Mouse (Mus musculus): Measurements from ENCODE around the gene Gm45140. TPM values are rescaled to one million over a fixed set of nuclear protein-coding genes. Genes with fewer than 3 reads are reported as not detected.

Gene Gm45140
- polyA plus RNA-seq, 1 experiment from 2014 or later = 3.0 TPM

- Histone ChIP-seq H3K4me2 (ENCODE audit: low read depth, low read length) (no peak overlapping the region), H3K27me3 (ENCODE audit: control insufficient read depth, insufficient read depth, low read length) (no peaks in the 10 kb centered on the region), H3K4me3 (replicated peaks; ENCODE audit: low read length) (no peak overlapping the region), H3K9ac (ENCODE audit: low read length) (no peak overlapping the region), H3K27ac (ENCODE audit: low read length) (no peak overlapping the region), H3K9me3 (replicated peaks; ENCODE audit: control insufficient read depth, low read length) (no peaks in the 10 kb centered on the region), H3K4me1 (ENCODE audit: control insufficient read depth, insufficient read depth, low read length) (no peaks in the 10 kb centered on the region), H3K36me3 (ENCODE audit: control insufficient read depth, insufficient read depth, low read length) (no peaks in the 10 kb centered on the region)
- WGBS = 65% methylated on average over 4 of the region's 4 CpGs
- ATAC-seq (ENCODE audit: insufficient read depth, low FRiP score) = peak; percentile 50; the same call in 1 of the 2 replicates
Measured at GRCm38 (mm10) chr6:87763376-87764280, 72.0 kb downstream of the Gm45140 start.

- H3K27me3 ChIP-seq (ENCODE audit: control insufficient read depth, insufficient read depth, low read length) = no peaks in the 10 kb centered on the region
- H3K9me3 ChIP-seq (replicated peaks; ENCODE audit: control insufficient read depth, low read length) = no peaks in the 10 kb centered on the region
- no peak for ATAC-seq (ENCODE audit: insufficient read depth, low FRiP score)
- H3K9ac ChIP-seq (ENCODE audit: low read length) = no peak overlapping the region
- no peak overlapping the region for H3K4me3 ChIP-seq (replicated peaks; ENCODE audit: low read length)
- 83% methylated on average over 5 of the region's 5 CpGs for WGBS
- no peaks in the 10 kb centered on the region for H3K4me1 ChIP-seq (ENCODE audit: control insufficient read depth, insufficient read depth, low read length)
- H3K36me3 ChIP-seq (ENCODE audit: control insufficient read depth, insufficient read depth, low read length) = no peaks in the 10 kb centered on the region
- no peak overlapping the region for H3K4me2 ChIP-seq (ENCODE audit: low read depth, low read length)
- H3K27ac ChIP-seq (ENCODE audit: low read length) = no peak overlapping the region
Measured at GRCm38 (mm10) chr6:87762161-87762560, 73.4 kb downstream of the Gm45140 start.

- Histone ChIP-seq H3K9me3 (replicated peaks; ENCODE audit: control insufficient read depth, low read length) (no peaks in the 10 kb centered on the region), H3K4me3 (replicated peaks; ENCODE audit: low read length) (no peak overlapping the region), H3K36me3 (ENCODE audit: control insufficient read depth, insufficient read depth, low read length) (no peaks in the 10 kb centered on the region), H3K4me1 (ENCODE audit: control insufficient read depth, insufficient read depth, low read length) (no peaks in the 10 kb centered on the region), H3K27ac (ENCODE audit: low read length) (no peak overlapping the region), H3K4me2 (ENCODE audit: low read depth, low read length) (no peak overlapping the region), H3K27me3 (ENCODE audit: control insufficient read depth, insufficient read depth, low read length) (no peaks in the 10 kb centered on the region), H3K9ac (ENCODE audit: low read length) (no peak overlapping the region)
- 0 out of 2 replicates have a peak, but pooled peaks have one; percentile 10 for ATAC-seq (ENCODE audit: insufficient read depth, low FRiP score)
- 34% methylated on average over 3 of the region's 3 CpGs for WGBS
Measured at GRCm38 (mm10) chr6:87759850-87760249, 75.7 kb downstream of the Gm45140 start.

- 0 out of 2 replicates have a peak, but pooled peaks have one; percentile 25 for ATAC-seq (ENCODE audit: insufficient read depth, low FRiP score)
- WGBS = 52% methylated on average over 3 of the region's 3 CpGs
Measured at GRCm38 (mm10) chr6:87759404-87759803, 76.2 kb downstream of the Gm45140 start.

GRCm38 (mm10) chr6:87756896-87757295, 78.7 kb downstream of the Gm45140 start:
- Histone ChIP-seq H3K4me2 (ENCODE audit: low read depth, low read length) (no peak overlapping the region), H3K36me3 (ENCODE audit: control insufficient read depth, insufficient read depth, low read length) (no peaks in the 10 kb centered on the region), H3K4me3 (replicated peaks; ENCODE audit: low read length) (no peak overlapping the region), H3K4me1 (ENCODE audit: control insufficient read depth, insufficient read depth, low read length) (no peaks in the 10 kb centered on the region), H3K9me3 (replicated peaks; ENCODE audit: control insufficient read depth, low read length) (no peaks in the 10 kb centered on the region), H3K27ac (ENCODE audit: low read length) (no peak overlapping the region), H3K27me3 (ENCODE audit: control insufficient read depth, insufficient read depth, low read length) (no peaks in the 10 kb centered on the region), H3K9ac (ENCODE audit: low read length) (no peak overlapping the region)
- ATAC-seq (ENCODE audit: insufficient read depth, low FRiP score) = no peak
- 90% methylated on average over 8 of the region's 8 CpGs for WGBS

More at GRCm38 (mm10) chr6:87759404-87759803, 76.2 kb downstream of the Gm45140 start:
- Histone ChIP-seq H3K9me3 (replicated peaks; ENCODE audit: control insufficient read depth, low read length) (no peaks in the 10 kb centered on the region), H3K9ac (ENCODE audit: low read length) (no peak overlapping the region), H3K27me3 (ENCODE audit: control insufficient read depth, insufficient read depth, low read length) (no peaks in the 10 kb centered on the region), H3K4me2 (ENCODE audit: low read depth, low read length) (no peak overlapping the region), H3K4me1 (ENCODE audit: control insufficient read depth, insufficient read depth, low read length) (no peaks in the 10 kb centered on the region), H3K4me3 (replicated peaks; ENCODE audit: low read length) (no peak overlapping the region), H3K27ac (ENCODE audit: low read length) (no peak overlapping the region), H3K36me3 (ENCODE audit: control insufficient read depth, insufficient read depth, low read length) (no peaks in the 10 kb centered on the region)

- no peak overlapping the region for H3K27ac ChIP-seq (ENCODE audit: low read length)
- 85% methylated on average over 4 of the region's 4 CpGs for WGBS
- no peak for ATAC-seq (ENCODE audit: insufficient read depth, low FRiP score)
- no peaks in the 10 kb centered on the region for H3K27me3 ChIP-seq (ENCODE audit: control insufficient read depth, insufficient read depth, low read length)
- no peak overlapping the region for H3K4me2 ChIP-seq (ENCODE audit: low read depth, low read length)
- no peaks in the 10 kb centered on the region for H3K9me3 ChIP-seq (replicated peaks; ENCODE audit: control insufficient read depth, low read length)
- H3K4me3 ChIP-seq (replicated peaks; ENCODE audit: low read length) = no peak overlapping the region
- no peaks in the 10 kb centered on the region for H3K4me1 ChIP-seq (ENCODE audit: control insufficient read depth, insufficient read depth, low read length)
- H3K9ac ChIP-seq (ENCODE audit: low read length) = no peak overlapping the region
- H3K36me3 ChIP-seq (ENCODE audit: control insufficient read depth, insufficient read depth, low read length) = no peaks in the 10 kb centered on the region
Measured at GRCm38 (mm10) chr6:87755196-87755595, 80.4 kb downstream of the Gm45140 start.

- no peaks in the 10 kb centered on the region for H3K36me3 ChIP-seq (ENCODE audit: control insufficient read depth, insufficient read depth, low read length)
- H3K4me3 ChIP-seq (replicated peaks; ENCODE audit: low read length) = no peak overlapping the region
- no peak overlapping the region for H3K27ac ChIP-seq (ENCODE audit: low read length)
- H3K9ac ChIP-seq (ENCODE audit: low read length) = no peak overlapping the region
- H3K4me2 ChIP-seq (ENCODE audit: low read depth, low read length) = no peak overlapping the region
- no peak for ATAC-seq (ENCODE audit: insufficient read depth, low FRiP score)
- no peaks in the 10 kb centered on the region for H3K9me3 ChIP-seq (replicated peaks; ENCODE audit: control insufficient read depth, low read length)
- H3K27me3 ChIP-seq (ENCODE audit: control insufficient read depth, insufficient read depth, low read length) = no peaks in the 10 kb centered on the region
- H3K4me1 ChIP-seq (ENCODE audit: control insufficient read depth, insufficient read depth, low read length) = 0 out of 2 replicates have a peak, but pooled peaks cover 5% of the 10 kb centered on the region
- WGBS = 85% methylated on average over 6 of the region's 6 CpGs
Measured at GRCm38 (mm10) chr6:87751574-87751973, 84.0 kb downstream of the Gm45140 start.

GRCm38 (mm10) chr6:87750184-87750910, 85.2 kb downstream of the Gm45140 start:
- Histone ChIP-seq H3K4me1 (ENCODE audit: control insufficient read depth, insufficient read depth, low read length) (peaks cover 10% of the 10 kb centered on the region; the same call in 1 of the 2 replicates), H3K27me3 (ENCODE audit: control insufficient read depth, insufficient read depth, low read length) (no peaks in the 10 kb centered on the region), H3K9ac (ENCODE audit: low read length) (no peak overlapping the region), H3K4me3 (replicated peaks; ENCODE audit: low read length) (no peak overlapping the region), H3K36me3 (ENCODE audit: control insufficient read depth, insufficient read depth, low read length) (no peaks in the 10 kb centered on the region), H3K27ac (ENCODE audit: low read length) (no peak overlapping the region), H3K4me2 (ENCODE audit: low read depth, low read length) (no peak overlapping the region), H3K9me3 (replicated peaks; ENCODE audit: control insufficient read depth, low read length) (no peaks in the 10 kb centered on the region)
- ATAC-seq (ENCODE audit: insufficient read depth, low FRiP score) = no peak
- WGBS = 88% methylated on average over 8 of the region's 8 CpGs

GRCm38 (mm10) chr6:87748531-87748930, 87.1 kb downstream of the Gm45140 start:
- ATAC-seq (ENCODE audit: insufficient read depth, low FRiP score) = no peak
- H3K9me3 ChIP-seq (replicated peaks; ENCODE audit: control insufficient read depth, low read length) = no peaks in the 10 kb centered on the region
- no peaks in the 10 kb centered on the region for H3K27me3 ChIP-seq (ENCODE audit: control insufficient read depth, insufficient read depth, low read length)
- H3K36me3 ChIP-seq (ENCODE audit: control insufficient read depth, insufficient read depth, low read length) = no peaks in the 10 kb centered on the region
- H3K27ac ChIP-seq (ENCODE audit: low read length) = no peak overlapping the region
- H3K9ac ChIP-seq (ENCODE audit: low read length) = no peak overlapping the region
- H3K4me2 ChIP-seq (ENCODE audit: low read depth, low read length) = no peak overlapping the region
- no peak overlapping the region for H3K4me3 ChIP-seq (replicated peaks; ENCODE audit: low read length)
- H3K4me1 ChIP-seq (ENCODE audit: control insufficient read depth, insufficient read depth, low read length) = peaks cover 10% of the 10 kb centered on the region; the same call in 1 of the 2 replicates
- WGBS = 79% methylated on average over 6 of the region's 6 CpGs
